Mouse (Mus musculus): ENCODE results near the gene Scnn1g.

- TF ChIP-seq POLR2A (IDR thresholded peaks at IDR 0.05; ENCODE audit: low read depth, low read length) (no peak), CTCF (IDR thresholded peaks at IDR 0.05; ENCODE audit: borderline replicate concordance, insufficient read depth, low read length) (no peak)
Observed at GRCm38 (mm10) chr7:121797781-121798180, 63.5 kb downstream of the Scnn1g start.
